Mouse (Mus musculus) bone marrow macrophage, adult 2 months (primary cell): ENCODE measurements around the gene Cfap97.

Experiments
- CTCF ChIP-seq: IDR thresholded peaks from 2 replicates; pipeline ENCODE4 v1.5.1; 2012; ENCODE audit warnings: low read depth, mild to moderate bottlenecking, low read length, moderate library complexity
- POLR2A ChIP-seq: IDR thresholded peaks from 2 replicates; pipeline ENCODE4 v1.6.1; 2012; ENCODE audit warnings: mild to moderate bottlenecking, low read depth, low read length, borderline replicate concordance

GRCm38 (mm10) chr8:46107690-46108089 is 43.9 kb upstream of the Cfap97 start:
- TF ChIP-seq CTCF (no peak), POLR2A (no peak)
